Mouse (Mus musculus) kidney, adult 2 months (tissue): ENCODE data around the gene Tpi1.

Source experiments
- CTCF ChIP-seq: fragments of 200-500 bp; conservative IDR thresholded peaks from 2 replicates; pipeline ENCODE4 v1.5.1; 2011; ENCODE audit warnings: low read depth, mild to moderate bottlenecking, control low read depth, low read length, moderate library complexity, mixed read lengths; ENCODE audit not compliant: insufficient read depth, insufficient read length
- POLR2A ChIP-seq: fragments of 200-500 bp; IDR thresholded peaks from one replicate; pipeline ENCODE4 v1.6.1; 2011; ENCODE audit warnings: low read depth, low read length, control low read depth

DNA sequence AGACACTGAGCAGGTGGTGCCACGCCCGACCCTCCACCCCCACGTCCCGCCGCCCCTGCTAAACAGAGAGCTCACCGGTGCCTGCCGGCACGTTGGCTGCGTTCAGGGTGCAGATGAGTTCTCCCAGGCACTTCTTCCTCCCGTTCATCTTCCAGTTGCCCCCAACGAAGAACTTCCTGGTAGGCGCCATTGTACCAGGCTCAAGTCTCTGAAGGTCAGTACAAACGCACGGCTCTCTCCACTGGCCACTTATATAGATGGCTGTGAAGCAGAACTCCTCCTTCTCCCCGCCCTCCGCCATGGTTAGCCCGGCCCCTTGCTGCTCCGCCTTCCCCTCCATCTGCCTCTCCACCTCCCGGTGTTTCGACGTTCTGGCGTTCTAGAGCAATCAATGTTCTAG is at the start of gene Tpi1:
- TF ChIP-seq CTCF (0 out of 2 replicates have a peak, but pooled peaks have one; percentile 1), POLR2A (peak; percentile 97)
